Mouse (Mus musculus): Measurements from ENCODE around the gene Inhbc. TPM values are rescaled to one million over a fixed set of nuclear protein-coding genes. Genes with fewer than 3 reads are reported as not detected.
A peak's percentile ranks its signal among the peaks of the same experiment; 100 is the strongest.

Gene Inhbc
- polyA plus RNA-seq, 1 experiment from 2014 or later: not detected

GRCm38 (mm10) chr10:127333152-127333551, 37.1 kb downstream of the Inhbc start:
- Histone ChIP-seq H3K4me3 (no peak overlapping the region), H3K36me3 (peaks cover 76% of the 10 kb centered on the region), H3K27ac (replicated peaks) (no peak overlapping the region), H3K9me3 (replicated peaks) (no peaks in the 10 kb centered on the region), H3K4me1 (peaks cover 6% of the 10 kb centered on the region), H3K27me3 (ENCODE audit: low read depth, poor library complexity, severe bottlenecking) (peaks cover 57% of the 10 kb centered on the region)
- WGBS: 70% methylated on average over 5 of the region's 5 CpGs
- no peak for DNase-seq (ENCODE audit: low spot score)

DNA sequence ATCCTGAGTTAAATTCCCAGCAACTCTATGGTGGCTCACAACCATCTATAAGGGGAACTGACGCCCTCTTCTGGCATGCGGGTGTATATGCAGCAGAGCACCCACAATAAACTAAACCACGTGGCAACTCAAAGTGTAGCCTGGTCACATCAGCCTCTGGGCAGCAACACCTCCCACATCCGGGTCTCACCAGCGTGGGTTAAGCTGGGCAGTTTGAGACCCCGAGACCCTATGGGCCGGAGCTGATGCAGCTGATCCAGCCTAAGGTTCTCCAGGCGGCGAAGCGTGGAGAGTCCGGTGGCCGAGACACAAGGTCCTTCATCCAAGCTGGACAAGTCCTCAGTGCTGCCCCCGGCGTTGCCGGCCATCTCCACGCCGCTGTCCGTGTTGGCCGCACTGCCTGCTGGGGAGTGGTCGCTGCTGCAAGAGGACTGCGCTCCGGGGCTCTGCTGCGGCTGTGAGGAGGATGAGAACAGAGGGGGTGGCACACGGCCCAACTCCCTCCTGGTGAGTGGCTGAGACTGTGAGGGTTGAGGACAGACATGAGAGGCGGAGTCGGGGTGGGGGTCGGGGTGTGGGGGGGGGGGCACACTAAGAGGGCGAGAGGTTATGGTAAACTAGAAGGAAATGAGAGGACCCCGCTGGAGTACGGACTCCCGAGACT, 37.9 kb downstream of the Inhbc start:
- peak; percentile 52 for DNase-seq (ENCODE audit: low spot score)
- H3K27ac ChIP-seq (replicated peaks): peak overlapping the region; percentile 76
- peaks cover 6% of the 10 kb centered on the region for H3K4me1 ChIP-seq
- peaks cover 69% of the 10 kb centered on the region for H3K36me3 ChIP-seq
- 38% methylated on average over 31 of the region's 31 CpGs for WGBS
- H3K9me3 ChIP-seq (replicated peaks): no peaks in the 10 kb centered on the region
- peak overlapping the region; percentile 41 for H3K4me3 ChIP-seq
- H3K27me3 ChIP-seq (ENCODE audit: low read depth, poor library complexity, severe bottlenecking): peaks cover 57% of the 10 kb centered on the region

DNA sequence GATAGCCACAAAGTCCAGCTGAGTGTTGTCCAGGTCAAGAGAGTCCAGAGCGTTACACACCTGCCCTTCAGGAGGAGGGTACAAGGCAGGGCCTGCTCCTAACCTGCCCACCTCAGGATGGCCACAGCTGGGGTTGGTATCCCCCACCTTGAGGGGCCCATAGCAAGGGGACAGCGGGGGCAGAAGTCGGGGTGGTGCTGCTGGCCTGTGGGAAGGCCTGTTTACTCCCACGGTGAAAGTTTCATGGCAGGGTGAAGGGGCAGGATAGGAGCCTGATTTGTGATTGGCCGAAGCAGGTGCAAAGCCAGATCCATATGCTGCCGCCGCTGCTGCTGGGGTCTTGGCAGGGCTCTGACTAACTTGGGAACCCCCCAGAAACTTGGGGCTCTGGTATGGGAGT, 40.0 kb downstream of the Inhbc start:
- H3K36me3 ChIP-seq: peaks cover 48% of the 10 kb centered on the region
- peaks cover 73% of the 10 kb centered on the region for H3K27me3 ChIP-seq (ENCODE audit: low read depth, poor library complexity, severe bottlenecking)
- H3K4me3 ChIP-seq: no peak overlapping the region
- H3K4me1 ChIP-seq: peaks cover 21% of the 10 kb centered on the region
- WGBS: 90% methylated on average over 7 of the region's 7 CpGs
- no peak for DNase-seq (ENCODE audit: low spot score)
- H3K27ac ChIP-seq (replicated peaks): no peak overlapping the region
- H3K9me3 ChIP-seq (replicated peaks): no peaks in the 10 kb centered on the region

GRCm38 (mm10) chr10:127327461-127328145, 42.6 kb downstream of the Inhbc start:
- H3K4me1 ChIP-seq: peaks cover 20% of the 10 kb centered on the region
- 51% methylated on average over 18 of the region's 18 CpGs for WGBS
- no peak overlapping the region for H3K4me3 ChIP-seq
- H3K27me3 ChIP-seq (ENCODE audit: low read depth, poor library complexity, severe bottlenecking): peaks cover 98% of the 10 kb centered on the region
- DNase-seq (ENCODE audit: low spot score): no peak
- no peaks in the 10 kb centered on the region for H3K9me3 ChIP-seq (replicated peaks)
- peaks cover 28% of the 10 kb centered on the region for H3K36me3 ChIP-seq
- H3K27ac ChIP-seq (replicated peaks): no peak overlapping the region

DNA sequence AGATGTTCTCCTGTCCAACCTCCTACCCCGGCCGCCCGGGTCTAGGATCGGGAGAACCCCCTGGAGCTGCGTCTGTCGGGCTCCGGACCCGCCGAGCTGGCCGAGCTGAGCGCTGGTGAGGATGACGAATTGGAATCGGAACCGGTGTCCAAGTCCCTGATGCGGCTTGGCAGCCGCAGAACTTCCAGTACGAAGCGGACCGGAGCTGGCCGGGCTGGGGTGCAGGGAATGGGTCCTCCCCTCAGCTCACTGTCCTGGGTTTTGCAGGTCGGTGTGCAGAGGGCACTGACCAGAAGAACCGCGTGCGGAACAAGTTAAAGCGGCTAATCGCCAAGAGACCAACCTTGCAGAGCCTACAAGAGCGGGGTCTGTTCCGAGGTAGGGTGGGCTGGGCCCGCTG, 43.4 kb downstream of the Inhbc start:
- H3K4me1 ChIP-seq: peaks cover 15% of the 10 kb centered on the region
- WGBS: 5% methylated on average over 29 of the region's 29 CpGs

GRCm38 (mm10) chr10:127326017-127326801, 44.0 kb downstream of the Inhbc start:
- peak overlapping the region; percentile 19; the same call in 1 of the 2 replicates for H3K27ac ChIP-seq (replicated peaks)

More for the DNA sequence above, 43.4 kb downstream of the Inhbc start:
- Histone ChIP-seq H3K4me3 (peak overlapping the region; percentile 56), H3K36me3 (peaks cover 20% of the 10 kb centered on the region), H3K27ac (replicated peaks) (peak overlapping the region; percentile 19; the same call in 1 of the 2 replicates), H3K27me3 (ENCODE audit: low read depth, poor library complexity, severe bottlenecking) (peaks cover 99% of the 10 kb centered on the region), H3K9me3 (replicated peaks) (no peaks in the 10 kb centered on the region)
- DNase-seq (ENCODE audit: low spot score): no peak

GRCm38 (mm10) chr10:127325454-127326016, 44.7 kb downstream of the Inhbc start:
- WGBS: 32% methylated on average over 14 of the region's 14 CpGs
- DNase-seq (ENCODE audit: low spot score): no peak
- no peak overlapping the region for H3K27ac ChIP-seq (replicated peaks)

More at GRCm38 (mm10) chr10:127326017-127326801, 44.0 kb downstream of the Inhbc start:
- under 1% methylated on average over 54 of the region's 54 CpGs for WGBS
- peaks cover 15% of the 10 kb centered on the region for H3K4me1 ChIP-seq
- DNase-seq (ENCODE audit: low spot score): peak; percentile 64
- H3K27me3 ChIP-seq (ENCODE audit: low read depth, poor library complexity, severe bottlenecking): peaks cover 95% of the 10 kb centered on the region
- no peaks in the 10 kb centered on the region for H3K9me3 ChIP-seq (replicated peaks)
- peaks cover 14% of the 10 kb centered on the region for H3K36me3 ChIP-seq
- peak overlapping the region; percentile 56 for H3K4me3 ChIP-seq

GRCm38 (mm10) chr10:127324495-127324894, 45.7 kb downstream of the Inhbc start:
- DNase-seq (ENCODE audit: low spot score): peak; percentile 52

More at GRCm38 (mm10) chr10:127325454-127326016, 44.7 kb downstream of the Inhbc start:
- peaks cover 15% of the 10 kb centered on the region for H3K4me1 ChIP-seq
- H3K9me3 ChIP-seq (replicated peaks): no peaks in the 10 kb centered on the region
- H3K4me3 ChIP-seq: peak overlapping the region; percentile 56
- peaks cover 89% of the 10 kb centered on the region for H3K27me3 ChIP-seq (ENCODE audit: low read depth, poor library complexity, severe bottlenecking)
- peaks cover 7% of the 10 kb centered on the region; the same call in 1 of the 2 replicates for H3K36me3 ChIP-seq

GRCm38 (mm10) chr10:127323131-127323855, 46.9 kb downstream of the Inhbc start:
- H3K27ac ChIP-seq (replicated peaks): no peak overlapping the region
- H3K9me3 ChIP-seq (replicated peaks): no peaks in the 10 kb centered on the region
- DNase-seq (ENCODE audit: low spot score): no peak
- peaks cover 66% of the 10 kb centered on the region for H3K27me3 ChIP-seq (ENCODE audit: low read depth, poor library complexity, severe bottlenecking)
- H3K4me3 ChIP-seq: no peak overlapping the region
- H3K4me1 ChIP-seq: peaks cover 15% of the 10 kb centered on the region
- 78% methylated on average over 17 of the region's 17 CpGs for WGBS
- no peaks in the 10 kb centered on the region for H3K36me3 ChIP-seq

More at GRCm38 (mm10) chr10:127324495-127324894, 45.7 kb downstream of the Inhbc start:
- no peaks in the 10 kb centered on the region for H3K9me3 ChIP-seq (replicated peaks)
- WGBS: 12% methylated on average over 7 of the region's 7 CpGs
- H3K4me1 ChIP-seq: peaks cover 15% of the 10 kb centered on the region
- H3K27ac ChIP-seq (replicated peaks): no peak overlapping the region
- peaks cover 78% of the 10 kb centered on the region for H3K27me3 ChIP-seq (ENCODE audit: low read depth, poor library complexity, severe bottlenecking)
- H3K4me3 ChIP-seq: no peak overlapping the region
- no peaks in the 10 kb centered on the region for H3K36me3 ChIP-seq

GRCm38 (mm10) chr10:127322669-127323068, 47.6 kb downstream of the Inhbc start:
- Histone ChIP-seq H3K4me3 (no peak overlapping the region), H3K36me3 (no peaks in the 10 kb centered on the region), H3K27ac (replicated peaks) (no peak overlapping the region), H3K27me3 (ENCODE audit: low read depth, poor library complexity, severe bottlenecking) (peaks cover 60% of the 10 kb centered on the region), H3K9me3 (replicated peaks) (no peaks in the 10 kb centered on the region), H3K4me1 (peaks cover 15% of the 10 kb centered on the region)
- no peak for DNase-seq (ENCODE audit: low spot score)
- 82% methylated on average over 4 of the region's 4 CpGs for WGBS

- WGBS: 73% methylated on average over 13 of the region's 13 CpGs
- H3K4me3 ChIP-seq: no peak overlapping the region
- no peaks in the 10 kb centered on the region for H3K36me3 ChIP-seq
- peaks cover 15% of the 10 kb centered on the region for H3K4me1 ChIP-seq
- no peaks in the 10 kb centered on the region for H3K9me3 ChIP-seq (replicated peaks)
- peaks cover 55% of the 10 kb centered on the region for H3K27me3 ChIP-seq (ENCODE audit: low read depth, poor library complexity, severe bottlenecking)
- DNase-seq (ENCODE audit: low spot score): no peak
- no peak overlapping the region for H3K27ac ChIP-seq (replicated peaks)
These were observed 48.1 kb downstream of the Inhbc start for GRCm38 (mm10) chr10:127322178-127322577.

DNA sequence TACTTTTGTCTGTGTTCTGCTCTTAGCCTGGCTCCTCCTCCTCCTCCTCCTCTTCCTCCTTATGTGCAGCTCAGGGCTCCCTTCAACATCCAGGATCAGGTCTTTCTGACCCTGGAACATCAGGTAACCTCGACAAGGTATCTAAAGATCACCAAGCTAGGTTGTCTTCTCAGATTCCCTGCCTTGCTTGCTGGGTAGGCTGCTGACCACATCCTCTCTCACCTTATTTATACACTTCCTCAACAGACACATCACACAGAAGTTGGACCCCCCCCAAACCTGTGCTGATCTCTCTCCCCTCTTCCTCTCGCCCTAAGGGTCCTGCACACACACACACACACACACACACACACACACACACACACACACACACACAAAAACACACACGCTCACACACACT, 48.6 kb downstream of the Inhbc start, which contains the start of gene Arhgap9:
Gene Arhgap9, plus strand, starts transcription at position 344 of the 400 bp plus-strand sequence.
- peaks cover 50% of the 10 kb centered on the region for H3K27me3 ChIP-seq (ENCODE audit: low read depth, poor library complexity, severe bottlenecking)
- no peaks in the 10 kb centered on the region for H3K9me3 ChIP-seq (replicated peaks)
- H3K27ac ChIP-seq (replicated peaks): no peak within 1 kb of the TSS
- no peak for DNase-seq (ENCODE audit: low spot score)
- no peaks in the 10 kb centered on the region for H3K36me3 ChIP-seq
- peaks cover 11% of the 10 kb centered on the region for H3K4me1 ChIP-seq
- H3K4me3 ChIP-seq: no peak within 1 kb of the TSS
- WGBS: 81% methylated on average over 3 of the region's 3 CpGs

Measured in midbrain, embryonic 10.5 days (tissue).